Mouse (Mus musculus): Measurements from ENCODE around the gene Frmd8. TPM values are rescaled to one million over a fixed set of nuclear protein-coding genes. Genes with fewer than 3 reads are reported as not detected.

Frmd8 gene
- total and polyA plus RNA-seq, 3 experiments, result 22.8 to 34.4 TPM; not detected in 1

DNA sequence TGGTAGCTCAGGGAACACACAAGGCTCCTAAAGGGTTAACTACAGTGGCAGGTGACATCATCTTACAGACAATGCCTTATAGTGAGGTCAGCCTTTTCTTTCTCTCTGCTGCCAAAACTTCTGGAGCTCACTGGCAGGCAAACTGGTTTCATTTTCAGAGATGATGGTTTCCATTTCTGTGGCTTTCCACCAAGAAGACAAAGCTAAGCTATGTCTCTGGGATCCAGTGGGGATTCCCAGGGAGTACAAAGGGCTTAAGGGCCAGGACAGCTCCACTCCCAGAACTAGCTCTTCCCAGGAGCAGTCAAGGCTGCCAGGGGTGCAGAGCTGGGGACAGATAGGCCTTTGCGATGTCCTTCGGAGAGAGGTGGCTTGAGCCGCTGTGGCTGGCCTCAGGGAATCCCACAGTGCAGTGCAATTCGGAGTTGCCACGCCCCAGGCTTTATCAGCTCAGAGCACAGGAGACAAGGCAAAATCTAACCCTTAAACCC, 23.5 kb downstream of the Frmd8 start:
- no peak overlapping the region for H3K4me3 ChIP-seq (ENCODE audit: control insufficient read depth in 1 of 2, insufficient read depth in 1 of 2, low read depth in 2 of 2, low read length in 2 of 2)
- H3K4me1 ChIP-seq (ENCODE audit: control insufficient read depth in 1 of 2, insufficient read depth in 2 of 2, low read length in 2 of 2), result peaks cover 12 to 41% of the 10 kb centered on the region in 2 experiments
- no peaks in the 10 kb centered on the region; the same call in 1 of the 2 replicates for H3K79me2 ChIP-seq (ENCODE audit: control insufficient read depth, insufficient read depth, low read length, poor library complexity)
- H3K9me3 ChIP-seq (replicated peaks; ENCODE audit: insufficient read depth, low read length), result no peaks in the 10 kb centered on the region
- H3K36me3 ChIP-seq (ENCODE audit: control insufficient read depth in 1 of 2, insufficient read depth in 2 of 2, low read length in 2 of 2), result peaks cover 2 to 27% of the 10 kb centered on the region in 2 experiments; a peak in 3 of 4 replicates
- H3K27ac ChIP-seq (ENCODE audit: control insufficient read depth, low read depth, low read length), result no peak overlapping the region
- no peak overlapping the region for H3K9ac ChIP-seq (ENCODE audit: control insufficient read depth, low read depth, low read length, poor library complexity, severe bottlenecking)
- TF ChIP-seq USF2 (IDR thresholded peaks at IDR 0.05; ENCODE audit: borderline replicate concordance in 1 of 2, insufficient read depth in 1 of 2, low read depth in 1 of 2, low read length in 2 of 2), result no peak
- no peak for TF ChIP-seq ZKSCAN1 (IDR thresholded peaks at IDR 0.05; ENCODE audit: low read depth, low read length)
- no peak for TF ChIP-seq JUND (IDR thresholded peaks at IDR 0.05; ENCODE audit: low read depth, low read length)
- no peak for TF ChIP-seq TBP (IDR thresholded peaks at IDR 0.05; ENCODE audit: low read depth, low read length)
- TF ChIP-seq KAT2A (conservative IDR thresholded peaks at IDR 0.05; ENCODE audit: low read depth, low read length), result no peak
- no peak for TF ChIP-seq MAFK (IDR thresholded peaks at IDR 0.05; ENCODE audit: borderline replicate concordance, low read depth, low read length)
- no peak for TF ChIP-seq ELF1 (IDR thresholded peaks at IDR 0.05; ENCODE audit: low read depth, low read length)
- TF ChIP-seq POLR2AphosphoS5 (IDR thresholded peaks at IDR 0.05; ENCODE audit: borderline replicate concordance, low read depth, low read length), result no peak
- no peak for TF ChIP-seq EP300 (IDR thresholded peaks at IDR 0.05; ENCODE audit: low read depth in 1 of 2, low read length in 2 of 2)
- no peak for TF ChIP-seq MXI1 (IDR thresholded peaks at IDR 0.05; ENCODE audit: low read depth, low read length)
- TF ChIP-seq GABPA (IDR thresholded peaks at IDR 0.05; ENCODE audit: low read depth, low read length), result no peak
- no peak for TF ChIP-seq MYC (IDR thresholded peaks at IDR 0.05; ENCODE audit: low read depth, low read length)
- no peak for TF ChIP-seq MEF2A (IDR thresholded peaks at IDR 0.05; ENCODE audit: extremely low read depth, insufficient replicate concordance, low read depth, low read length, poor library complexity, severe bottlenecking)
- no peak for TF ChIP-seq UBTF (IDR thresholded peaks at IDR 0.05; ENCODE audit: borderline replicate concordance, insufficient read depth, low read depth, low read length)
- TF ChIP-seq MYB (IDR thresholded peaks at IDR 0.05; ENCODE audit: low read depth, low read length), result no peak
- TF ChIP-seq TAL1 (IDR thresholded peaks at IDR 0.05; ENCODE audit: low read length), result no peak
- no peak for TF ChIP-seq SMC3 (IDR thresholded peaks at IDR 0.05; ENCODE audit: low read depth, low read length)
- no peaks in the 10 kb centered on the region for H3K27me3 ChIP-seq (ENCODE audit: control insufficient read depth in 1 of 2, insufficient read depth in 2 of 2, low read length in 2 of 2)
- DNase-seq (ENCODE audit: low read depth, low spot score), result no peak

DNA sequence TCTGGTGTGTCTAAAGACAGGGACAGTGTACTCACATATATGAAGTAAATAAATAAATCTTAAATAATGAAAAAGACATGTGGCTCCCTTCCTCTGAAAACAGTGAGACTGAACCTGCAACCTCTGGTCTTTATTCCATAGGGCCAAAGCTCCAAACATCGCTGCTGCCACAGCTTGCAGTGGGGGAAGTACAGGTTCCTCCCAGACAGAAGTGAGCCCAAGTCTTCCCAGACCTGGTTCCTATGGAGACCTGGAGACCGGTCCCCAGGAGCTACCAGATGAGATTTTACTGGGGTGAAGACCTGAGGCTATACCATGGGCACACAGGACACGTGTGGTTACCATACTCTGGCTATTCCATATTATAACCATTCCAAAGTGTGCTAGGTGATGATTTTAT, 24.2 kb downstream of the Frmd8 start:
- no peak for DNase-seq (ENCODE audit: low read depth, low spot score)
- Histone ChIP-seq H3K9me3 (replicated peaks; ENCODE audit: insufficient read depth, low read length) (no peaks in the 10 kb centered on the region), H3K9ac (ENCODE audit: control insufficient read depth, low read depth, low read length, poor library complexity, severe bottlenecking) (no peak overlapping the region), H3K36me3 (ENCODE audit: control insufficient read depth in 1 of 2, insufficient read depth in 2 of 2, low read length in 2 of 2) (peaks cover under 1 to 27% of the 10 kb centered on the region in 2 experiments; a peak in 3 of 4 replicates), H3K79me2 (ENCODE audit: control insufficient read depth, insufficient read depth, low read length, poor library complexity) (peaks cover 2% of the 10 kb centered on the region; the same call in 1 of the 2 replicates), H3K27ac (ENCODE audit: control insufficient read depth, low read depth, low read length) (no peak overlapping the region), H3K4me1 (ENCODE audit: control insufficient read depth in 1 of 2, insufficient read depth in 2 of 2, low read length in 2 of 2) (peaks cover 12 to 41% of the 10 kb centered on the region in 2 experiments), H3K4me3 (ENCODE audit: control insufficient read depth in 1 of 2, insufficient read depth in 1 of 2, low read depth in 2 of 2, low read length in 2 of 2) (no peak overlapping the region), H3K27me3 (ENCODE audit: control insufficient read depth in 1 of 2, insufficient read depth in 2 of 2, low read length in 2 of 2) (no peaks in the 10 kb centered on the region)
- TF ChIP-seq CHD2 (IDR thresholded peaks at IDR 0.05; ENCODE audit: low read length) (no peak), USF2 (IDR thresholded peaks at IDR 0.05; ENCODE audit: borderline replicate concordance in 1 of 2, insufficient read depth in 1 of 2, low read depth in 1 of 2, low read length in 2 of 2) (no peak), BHLHE40 (IDR thresholded peaks at IDR 0.05; ENCODE audit: borderline replicate concordance, low read depth, low read length) (no peak), GABPA (IDR thresholded peaks at IDR 0.05; ENCODE audit: low read depth, low read length) (no peak), MYC (IDR thresholded peaks at IDR 0.05; ENCODE audit: low read depth, low read length) (no peak), CHD1 (IDR thresholded peaks at IDR 0.05; ENCODE audit: low read depth, low read length) (no peak), ETS1 (IDR thresholded peaks at IDR 0.05; ENCODE audit: low read depth, low read length) (no peak), SMC3 (IDR thresholded peaks at IDR 0.05; ENCODE audit: low read depth, low read length) (no peak), MYB (IDR thresholded peaks at IDR 0.05; ENCODE audit: low read depth, low read length) (no peak), MEF2A (IDR thresholded peaks at IDR 0.05; ENCODE audit: extremely low read depth, insufficient replicate concordance, low read depth, low read length, poor library complexity, severe bottlenecking) (no peak), ZKSCAN1 (IDR thresholded peaks at IDR 0.05; ENCODE audit: low read depth, low read length) (no peak), HCFC1 (IDR thresholded peaks at IDR 0.05; ENCODE audit: low read depth, low read length) (no peak), TBP (IDR thresholded peaks at IDR 0.05; ENCODE audit: low read depth, low read length) (no peak), NRF1 (IDR thresholded peaks at IDR 0.05; ENCODE audit: insufficient read depth, low read depth, low read length, poor library complexity, severe bottlenecking) (no peak), ELF1 (IDR thresholded peaks at IDR 0.05; ENCODE audit: low read depth, low read length) (no peak), KAT2A (conservative IDR thresholded peaks at IDR 0.05; ENCODE audit: low read depth, low read length) (no peak), UBTF (IDR thresholded peaks at IDR 0.05; ENCODE audit: borderline replicate concordance, insufficient read depth, low read depth, low read length) (no peak)
